Mouse (Mus musculus): ENCODE measurements around the gene Ppp3ca. TPM values are rescaled to one million over a fixed set of nuclear protein-coding genes. Genes with fewer than 3 reads are reported as not detected.

Gene Ppp3ca
- 37.3 and 40.8 TPM in 2 replicates for polyA plus RNA-seq (2015; fragmentation: Nextera tagmentation; extraction: Ambion mirVana)

DNA sequence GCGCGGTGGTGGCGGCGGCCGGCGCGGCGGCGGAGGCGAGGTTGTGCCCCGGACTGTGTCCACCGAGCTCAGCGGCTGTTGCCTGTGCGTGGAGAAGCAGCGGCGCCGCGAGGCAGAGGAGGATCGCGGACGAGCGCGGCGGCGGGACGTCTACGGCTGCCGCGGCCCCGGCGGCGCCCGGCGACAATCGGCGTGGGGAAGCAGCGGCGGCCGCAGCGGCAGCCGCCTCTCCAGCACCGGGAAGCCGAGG lies at the start of gene Ppp3ca:
Ppp3ca (plus strand) TSS at position 15 of the 250 bp plus-strand sequence.
- WGBS = 0% methylated on average over 24 of the region's 43 CpGs
- peak within 1 kb of the TSS; percentile 87 for H3K4me2 ChIP-seq (replicated peaks; ENCODE audit: low read depth)
- no peak for ATAC-seq

DNA sequence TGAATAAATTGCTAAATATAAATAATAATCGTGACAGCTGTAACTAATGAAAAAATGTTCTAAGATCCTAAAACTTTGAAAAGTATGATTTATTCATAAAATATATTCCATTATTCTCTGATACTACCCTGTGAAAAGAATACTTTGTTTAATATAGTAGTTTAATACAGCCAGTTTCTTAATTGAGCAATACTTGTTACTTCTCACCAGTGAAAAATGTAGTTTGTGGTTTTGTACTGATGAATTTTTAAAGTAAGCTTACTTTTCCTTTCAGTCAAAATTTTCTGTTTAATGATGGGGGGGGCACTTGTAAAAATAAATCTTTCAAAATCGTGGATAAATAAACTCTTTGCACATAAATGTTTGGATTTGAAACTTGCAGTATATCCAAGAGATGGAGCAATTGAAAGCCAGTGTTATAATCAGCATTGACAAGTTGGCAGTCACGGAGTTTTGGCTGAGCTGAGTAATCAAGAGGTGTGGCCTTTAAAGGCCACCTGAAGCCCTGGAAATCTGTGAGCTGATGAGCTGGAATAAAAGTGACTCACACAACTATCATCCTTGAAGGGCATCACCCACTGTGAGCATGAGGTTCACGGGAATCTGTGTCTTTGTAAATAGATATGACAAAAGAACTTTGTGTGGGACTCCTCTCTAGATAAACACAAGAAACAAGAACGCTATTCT lies 29.2 kb upstream of the Ppp3ca start:
- 61% methylated on average over 5 of the region's 5 CpGs for WGBS
- Histone ChIP-seq H3K4me2 (replicated peaks; ENCODE audit: low read depth) (no peak overlapping the region), H3K27ac (ENCODE audit: low read depth, low read length) (no peak overlapping the region), H3K4me3 (ENCODE audit: low read depth, low read length) (no peak overlapping the region), H3K9ac (ENCODE audit: low read depth, low read length) (no peak overlapping the region), H3K36me3 (ENCODE audit: control insufficient read depth, insufficient read depth) (no peaks in the 10 kb centered on the region), H3K4me1 (replicated peaks; ENCODE audit: control insufficient read depth, insufficient read depth, low read length) (no peaks in the 10 kb centered on the region), H3K9me3 (ENCODE audit: control insufficient read depth) (no peaks in the 10 kb centered on the region), H3K27me3 (replicated peaks; ENCODE audit: control insufficient read depth, insufficient read depth, low read length) (no peaks in the 10 kb centered on the region)
- no peak for TF ChIP-seq CTCF (IDR thresholded peaks at IDR 0.05; ENCODE audit: low read depth)
- ATAC-seq = no peak

More for the DNA sequence above, at the start of gene Ppp3ca:
- no peaks in the 10 kb centered on the region for H3K9me3 ChIP-seq (ENCODE audit: control insufficient read depth)
- H3K27me3 ChIP-seq (replicated peaks; ENCODE audit: control insufficient read depth, insufficient read depth, low read length) = no peaks in the 10 kb centered on the region
- peak within 1 kb of the TSS; percentile 95 for H3K27ac ChIP-seq (ENCODE audit: low read depth, low read length)
- H3K9ac ChIP-seq (ENCODE audit: low read depth, low read length) = peak within 1 kb of the TSS; percentile 88
- peaks cover 13% of the 10 kb centered on the region; the same call in 1 of the 2 replicates for H3K4me1 ChIP-seq (replicated peaks; ENCODE audit: control insufficient read depth, insufficient read depth, low read length)
- TF ChIP-seq CTCF (IDR thresholded peaks at IDR 0.05; ENCODE audit: low read depth) = peak; percentile 24; the same call in 1 of the 2 replicates
- no peaks in the 10 kb centered on the region for H3K36me3 ChIP-seq (ENCODE audit: control insufficient read depth, insufficient read depth)
- peak within 1 kb of the TSS; percentile 93 for H3K4me3 ChIP-seq (ENCODE audit: low read depth, low read length)

DNA sequence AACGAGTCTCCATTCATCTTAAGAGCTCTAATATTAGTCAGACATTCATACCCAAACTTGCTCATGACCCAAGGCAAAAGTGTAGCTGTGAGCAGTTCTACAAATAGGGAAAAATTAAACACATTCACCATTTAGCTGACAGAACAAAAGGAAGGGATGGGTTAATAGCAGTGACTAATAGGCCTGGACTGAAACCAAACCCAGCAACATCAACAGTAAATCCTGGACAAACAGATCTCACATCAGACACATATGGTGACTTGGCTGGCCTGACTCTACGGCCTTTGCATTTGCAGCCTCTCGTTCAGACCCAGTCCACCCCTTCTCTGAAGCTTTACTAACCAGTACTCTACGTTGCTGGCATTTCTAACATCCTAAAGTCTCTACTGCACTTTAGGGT lies 19.0 kb upstream of the Ppp3ca start:
- Histone ChIP-seq H3K4me1 (replicated peaks; ENCODE audit: control insufficient read depth, insufficient read depth, low read length) (no peaks in the 10 kb centered on the region), H3K9ac (ENCODE audit: low read depth, low read length) (no peak overlapping the region), H3K27ac (ENCODE audit: low read depth, low read length) (no peak overlapping the region), H3K36me3 (ENCODE audit: control insufficient read depth, insufficient read depth) (no peaks in the 10 kb centered on the region), H3K4me3 (ENCODE audit: low read depth, low read length) (no peak overlapping the region), H3K4me2 (replicated peaks; ENCODE audit: low read depth) (no peak overlapping the region), H3K9me3 (ENCODE audit: control insufficient read depth) (no peaks in the 10 kb centered on the region), H3K27me3 (replicated peaks; ENCODE audit: control insufficient read depth, insufficient read depth, low read length) (no peaks in the 10 kb centered on the region)
- no peak for TF ChIP-seq CTCF (IDR thresholded peaks at IDR 0.05; ENCODE audit: low read depth)
- no peak for ATAC-seq
- 53% methylated on average over 4 of the region's 4 CpGs for WGBS

DNA sequence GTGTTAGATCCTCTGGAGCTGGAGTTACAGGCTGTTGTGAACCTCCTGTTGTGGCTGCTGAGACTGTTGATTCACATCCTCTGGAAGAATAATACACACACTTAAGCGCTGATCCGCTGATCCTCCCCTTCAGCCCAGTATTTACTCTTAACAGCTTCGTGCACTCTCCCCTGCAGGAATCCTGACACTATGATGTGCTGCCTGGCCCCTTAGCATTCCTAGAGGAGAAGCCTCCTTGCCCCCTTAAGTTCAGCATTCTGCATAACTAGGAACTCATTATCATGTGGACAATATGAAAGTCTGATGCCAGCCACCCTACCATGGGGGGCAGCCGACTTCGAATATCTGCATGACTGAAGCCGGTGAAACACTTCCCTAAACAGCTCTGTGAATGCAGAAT lies 18.4 kb upstream of the Ppp3ca start:
- no peak for TF ChIP-seq CTCF (IDR thresholded peaks at IDR 0.05; ENCODE audit: low read depth)
- Histone ChIP-seq H3K4me3 (ENCODE audit: low read depth, low read length) (no peak overlapping the region), H3K4me1 (replicated peaks; ENCODE audit: control insufficient read depth, insufficient read depth, low read length) (no peaks in the 10 kb centered on the region), H3K36me3 (ENCODE audit: control insufficient read depth, insufficient read depth) (no peaks in the 10 kb centered on the region), H3K9ac (ENCODE audit: low read depth, low read length) (no peak overlapping the region), H3K4me2 (replicated peaks; ENCODE audit: low read depth) (no peak overlapping the region), H3K9me3 (ENCODE audit: control insufficient read depth) (no peaks in the 10 kb centered on the region), H3K27ac (ENCODE audit: low read depth, low read length) (no peak overlapping the region), H3K27me3 (replicated peaks; ENCODE audit: control insufficient read depth, insufficient read depth, low read length) (no peaks in the 10 kb centered on the region)
- 48% methylated on average over 6 of the region's 6 CpGs for WGBS
- no peak for ATAC-seq

DNA sequence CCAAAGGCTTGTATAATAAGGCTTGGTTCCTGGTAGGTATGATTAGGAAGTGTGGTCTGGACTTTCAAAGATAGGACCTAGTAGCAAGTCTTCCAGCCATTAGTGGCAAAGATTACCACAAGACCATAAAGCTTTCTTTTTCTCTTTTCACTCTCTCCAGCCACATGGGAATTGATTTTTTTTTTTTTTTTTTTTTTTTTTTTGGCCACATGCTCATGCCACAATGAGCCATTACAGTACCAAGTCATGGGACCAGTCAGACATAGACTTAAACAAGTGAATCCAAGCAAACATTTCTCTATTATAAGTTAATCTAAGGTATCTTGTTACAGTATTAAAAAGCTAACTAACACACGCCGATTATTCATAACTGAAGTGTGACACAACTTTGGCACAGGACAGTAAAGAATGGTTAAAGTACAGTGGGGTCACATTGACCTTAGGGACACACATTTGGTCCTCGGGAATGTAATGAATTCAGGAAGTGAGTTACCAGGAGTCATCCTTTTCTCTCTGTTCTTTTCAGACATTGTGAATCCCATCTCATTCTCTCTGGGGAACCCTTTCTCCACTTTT lies 13.4 kb upstream of the Ppp3ca start:
- ATAC-seq = no peak
- Histone ChIP-seq H3K27me3 (replicated peaks; ENCODE audit: control insufficient read depth, insufficient read depth, low read length) (no peaks in the 10 kb centered on the region), H3K4me3 (ENCODE audit: low read depth, low read length) (no peak overlapping the region), H3K9ac (ENCODE audit: low read depth, low read length) (no peak overlapping the region), H3K9me3 (ENCODE audit: control insufficient read depth) (no peaks in the 10 kb centered on the region), H3K27ac (ENCODE audit: low read depth, low read length) (no peak overlapping the region), H3K36me3 (ENCODE audit: control insufficient read depth, insufficient read depth) (no peaks in the 10 kb centered on the region), H3K4me1 (replicated peaks; ENCODE audit: control insufficient read depth, insufficient read depth, low read length) (no peaks in the 10 kb centered on the region), H3K4me2 (replicated peaks; ENCODE audit: low read depth) (no peak overlapping the region)
- 89% methylated on average over 3 of the region's 3 CpGs for WGBS
- no peak for TF ChIP-seq CTCF (IDR thresholded peaks at IDR 0.05; ENCODE audit: low read depth)

DNA sequence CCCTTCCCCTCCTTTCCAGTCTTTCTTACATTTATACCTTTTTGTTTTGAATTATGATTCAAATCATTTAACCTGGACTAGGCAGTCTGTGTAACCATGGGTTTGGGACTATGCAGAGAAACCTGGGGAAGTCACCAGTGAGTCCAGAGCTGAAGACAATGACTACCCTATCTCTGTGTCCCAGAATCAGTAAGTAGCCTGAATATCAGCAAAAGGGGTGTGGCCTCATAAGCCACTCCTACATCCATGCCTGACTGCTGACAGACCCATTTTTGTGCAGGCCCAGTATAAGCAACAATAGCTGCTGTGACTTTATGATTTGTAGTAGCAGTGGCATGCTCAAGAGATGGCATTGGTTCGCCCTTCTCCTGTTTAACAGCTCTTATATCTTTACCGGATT lies 11.2 kb upstream of the Ppp3ca start:
- Histone ChIP-seq H3K9ac (ENCODE audit: low read depth, low read length) (no peak overlapping the region), H3K4me1 (replicated peaks; ENCODE audit: control insufficient read depth, insufficient read depth, low read length) (no peaks in the 10 kb centered on the region), H3K4me3 (ENCODE audit: low read depth, low read length) (no peak overlapping the region), H3K27me3 (replicated peaks; ENCODE audit: control insufficient read depth, insufficient read depth, low read length) (no peaks in the 10 kb centered on the region), H3K9me3 (ENCODE audit: control insufficient read depth) (no peaks in the 10 kb centered on the region), H3K36me3 (ENCODE audit: control insufficient read depth, insufficient read depth) (no peaks in the 10 kb centered on the region), H3K27ac (ENCODE audit: low read depth, low read length) (no peak overlapping the region), H3K4me2 (replicated peaks; ENCODE audit: low read depth) (no peak overlapping the region)
- no peak for ATAC-seq
- no peak for TF ChIP-seq CTCF (IDR thresholded peaks at IDR 0.05; ENCODE audit: low read depth)
- WGBS = 82% methylated on average over 2 of the region's 2 CpGs
